Mouse (Mus musculus): Measurements from ENCODE around the gene Gm20736. TPM values are rescaled to one million over a fixed set of nuclear protein-coding genes. Genes with fewer than 3 reads are reported as not detected.
"Not testable (repeated sequence)": the region's sequence is repeated elsewhere in the genome, so short reads cannot be mapped to it uniquely, and the experiment has no call there.

The Gm20736 gene
- not detected in 2 replicates for polyA plus RNA-seq (2012; rRNA removed)

GRCm38 (mm10) chrY:65377390-65377789 is at the start of gene Gm20736:
Gene Gm20736, plus strand, starts transcription at chrY:65377690.
- not testable (repeated sequence) for DNase-seq (ENCODE audit: low spot score)

Other genes starting within 250 kb of the Gm20736 start
- not detected in 2 replicates for gene Gm20924, start 170.2 kb upstream of the Gm20736 start, polyA plus RNA-seq (2012; rRNA removed)

Data from urinary bladder, adult 2 months (tissue).